Mouse (Mus musculus) cerebellum, postnatal 4 days (tissue): ENCODE results near the gene Tap2.

ENCODE experiments used
- DNase-seq, 2 experiments: peaks; one replicate each; pipeline ENCODE4 v3.0.0; 2022; ENCODE audit warnings: low spot score in 2 of 2, mixed read lengths in 1 of 2

The Tap2 gene

DNA sequence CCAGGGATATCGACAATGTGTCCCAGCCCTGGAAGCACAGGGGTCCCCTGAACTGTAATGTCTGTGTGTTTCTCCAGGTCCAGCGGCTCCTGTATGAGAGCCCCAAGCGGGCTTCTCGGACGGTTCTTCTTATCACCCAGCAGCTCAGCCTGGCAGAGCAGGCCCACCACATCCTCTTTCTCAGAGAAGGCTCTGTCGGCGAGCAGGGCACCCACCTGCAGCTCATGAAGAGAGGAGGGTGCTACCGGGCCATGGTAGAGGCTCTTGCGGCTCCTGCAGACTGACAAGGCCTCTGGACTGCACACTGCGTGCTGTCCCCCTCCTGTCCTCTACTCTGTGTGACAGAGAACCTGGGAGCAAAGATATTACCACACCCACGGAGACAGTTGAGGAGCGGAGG is 6.8 kb upstream of the Tap2 start:
- DNase-seq, result no peak

DNA sequence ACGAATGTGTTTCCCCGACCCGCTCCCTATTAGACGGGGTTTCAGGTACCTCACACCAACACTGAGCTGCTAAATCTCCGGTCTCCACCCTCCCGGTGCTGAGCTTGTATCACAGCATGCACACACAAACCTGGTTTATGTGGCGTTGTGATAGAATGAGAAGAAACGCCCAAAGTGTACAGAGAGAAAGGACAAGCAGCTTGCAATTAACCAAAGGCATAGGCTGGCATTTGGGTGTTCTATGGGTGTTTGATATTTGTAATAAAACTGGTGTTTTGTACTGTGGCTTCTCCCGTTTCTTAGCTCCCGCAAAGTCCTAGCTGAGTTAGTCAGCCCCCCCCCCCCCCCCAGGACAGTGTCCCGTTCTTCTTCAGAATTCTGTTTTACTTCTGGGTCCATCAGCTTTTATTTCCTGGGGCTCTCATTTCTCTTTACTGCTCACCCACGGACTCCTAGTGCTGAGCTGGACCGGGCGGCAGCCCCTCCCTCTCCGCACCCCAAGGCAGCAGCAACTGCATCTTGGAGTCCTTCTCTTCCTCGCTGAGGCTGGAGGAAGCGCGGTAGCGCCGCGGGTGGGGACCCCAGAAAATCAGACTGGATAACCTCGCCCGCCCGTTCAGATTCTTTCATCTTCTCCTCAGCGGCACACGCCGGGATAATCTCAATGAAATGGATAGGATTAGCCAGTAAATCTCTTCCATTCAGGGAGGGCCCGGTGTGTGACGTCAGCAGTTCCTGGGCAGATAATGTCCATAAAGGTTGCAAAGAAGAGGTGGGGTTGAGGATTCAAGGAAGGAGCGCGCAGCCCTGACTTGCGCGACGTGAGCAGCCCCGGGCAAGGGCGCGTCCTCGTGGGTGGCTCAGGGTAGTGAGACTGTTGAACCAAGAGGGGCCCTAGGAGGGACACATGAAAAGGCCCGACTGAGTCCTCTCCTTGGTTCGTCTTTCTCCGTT is 6.1 kb upstream of the Tap2 start, which contains the start of gene Psmb8:
Gene Psmb8, plus strand, starts transcription at position 781 of the 954 bp plus-strand sequence.
- peak in 1 of 2 experiments; percentile 77 for DNase-seq

DNA sequence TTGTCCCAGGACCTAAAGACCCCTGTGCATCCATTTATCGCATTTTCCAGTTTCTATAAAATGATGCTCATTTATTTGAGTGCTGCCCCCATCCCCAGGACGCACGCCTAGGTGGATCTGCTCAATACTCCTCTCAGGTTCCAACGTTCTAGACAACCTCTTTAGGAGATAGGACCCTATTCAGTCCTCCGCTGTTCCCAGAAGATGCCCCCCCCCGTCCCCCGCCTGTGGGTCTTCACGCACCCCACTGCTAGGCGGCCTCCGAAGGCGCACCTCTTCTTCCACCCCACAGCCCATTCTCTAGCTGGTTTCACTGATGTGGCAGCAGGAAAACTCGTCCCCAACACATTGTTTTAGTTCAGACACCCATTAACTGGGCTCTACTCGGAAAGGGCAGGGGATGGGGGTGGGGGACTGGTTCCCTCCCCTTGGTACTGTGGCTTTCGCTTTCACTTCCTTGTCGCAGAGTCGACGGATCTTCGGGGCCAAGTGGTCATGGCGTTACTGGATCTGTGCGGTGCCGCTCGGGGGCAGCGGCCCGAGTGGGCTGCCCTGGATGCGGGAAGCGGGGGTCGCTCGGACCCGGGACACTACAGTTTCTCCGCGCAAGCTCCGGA is 5.3 kb upstream of the Tap2 start:
- no peak for DNase-seq

DNA sequence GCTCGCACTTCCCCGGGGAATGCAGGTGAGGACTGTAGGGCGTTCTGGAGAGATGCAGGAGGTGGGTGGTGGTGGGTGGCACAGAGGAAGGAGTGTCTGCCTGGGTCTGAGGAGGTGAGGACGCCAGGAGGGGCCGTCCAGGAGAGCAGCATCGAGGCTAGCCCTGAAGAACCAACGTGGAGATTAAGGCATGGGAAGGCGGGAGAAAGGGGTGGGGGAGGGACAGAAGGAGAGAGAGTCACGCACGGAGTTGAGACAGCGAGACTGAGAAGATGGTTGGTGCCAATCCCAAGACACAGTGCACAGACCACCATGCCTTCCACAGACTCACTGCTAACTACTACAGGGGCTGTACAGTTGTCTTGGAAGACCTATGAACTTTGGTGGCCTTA is 4.8 kb upstream of the Tap2 start:
- no peak for DNase-seq

DNA sequence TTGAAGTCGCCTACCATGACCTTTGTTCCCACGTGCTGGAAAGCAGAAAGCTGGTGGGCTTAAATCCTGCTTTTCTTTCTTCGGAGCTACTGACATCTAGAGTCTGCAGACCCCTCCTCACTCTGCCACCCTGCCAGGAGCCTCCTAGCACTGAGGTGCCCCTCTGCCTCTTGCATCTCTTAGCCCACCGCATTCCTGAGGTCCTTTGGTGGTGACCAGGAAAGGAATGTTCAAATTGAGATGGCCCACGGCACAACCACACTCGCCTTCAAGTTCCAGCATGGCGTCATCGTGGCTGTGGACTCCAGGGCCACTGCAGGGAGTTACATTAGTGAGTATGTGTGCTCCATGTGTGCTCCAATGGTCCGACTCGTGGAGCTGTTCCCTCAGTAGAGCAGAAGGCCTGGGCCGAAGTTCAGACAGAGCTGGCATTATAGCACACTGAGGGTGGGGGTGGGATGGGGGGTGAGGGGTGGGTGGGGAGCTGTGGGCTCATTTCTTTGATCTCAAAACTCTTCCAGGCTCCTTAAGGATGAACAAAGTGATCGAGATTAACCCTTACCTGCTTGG is 4.2 kb upstream of the Tap2 start:
- DNase-seq, result no peak

DNA sequence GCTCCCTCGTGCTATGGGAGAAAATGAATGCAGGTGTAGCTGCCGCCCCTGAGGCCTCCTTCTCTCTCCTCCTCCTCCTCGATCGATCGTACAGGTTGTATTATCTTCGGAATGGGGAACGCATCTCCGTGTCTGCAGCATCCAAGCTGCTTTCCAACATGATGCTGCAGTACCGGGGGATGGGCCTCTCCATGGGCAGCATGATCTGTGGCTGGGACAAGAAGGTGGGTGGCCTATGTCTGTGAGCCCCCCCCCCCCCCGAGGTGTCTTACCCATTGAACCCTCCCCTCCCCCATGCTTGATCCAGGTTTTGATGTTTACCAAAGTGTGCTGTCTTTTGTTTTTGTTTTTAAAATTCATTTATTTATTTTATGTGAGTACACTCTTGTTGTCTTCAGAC is 3.3 kb upstream of the Tap2 start:
- DNase-seq, result no peak

DNA sequence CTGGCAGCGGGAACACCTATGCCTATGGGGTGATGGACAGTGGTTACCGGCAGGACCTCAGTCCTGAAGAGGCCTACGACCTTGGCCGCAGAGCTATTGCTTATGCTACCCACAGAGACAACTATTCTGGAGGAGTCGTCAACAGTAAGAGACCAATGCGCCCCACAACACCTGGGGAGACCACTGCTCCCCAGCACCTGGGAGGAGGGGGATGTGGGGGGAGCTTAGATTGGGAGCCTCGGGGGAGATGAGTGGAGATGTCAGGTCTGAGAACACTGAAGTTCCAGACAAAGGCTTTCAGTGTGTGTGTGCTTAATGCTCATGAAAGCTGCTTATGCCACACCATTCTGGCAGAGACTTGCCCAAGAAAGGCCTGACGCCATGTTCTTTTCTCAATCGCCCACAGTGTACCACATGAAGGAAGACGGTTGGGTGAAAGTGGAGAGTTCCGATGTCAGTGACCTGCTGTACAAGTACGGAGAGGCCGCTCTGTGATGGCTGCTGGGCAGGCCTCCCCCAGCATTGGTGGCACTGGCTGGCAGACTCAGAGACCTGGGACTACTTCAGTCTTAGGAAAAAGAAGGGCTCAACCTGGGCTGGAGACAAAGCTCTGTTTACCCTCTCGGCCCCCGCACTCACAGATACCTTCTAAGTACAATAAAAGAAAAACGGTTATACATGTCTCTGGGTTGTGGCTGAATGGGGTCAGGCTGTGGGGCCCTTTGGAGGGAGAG is 2.4 kb upstream of the Tap2 start:
- DNase-seq, result no peak

DNA sequence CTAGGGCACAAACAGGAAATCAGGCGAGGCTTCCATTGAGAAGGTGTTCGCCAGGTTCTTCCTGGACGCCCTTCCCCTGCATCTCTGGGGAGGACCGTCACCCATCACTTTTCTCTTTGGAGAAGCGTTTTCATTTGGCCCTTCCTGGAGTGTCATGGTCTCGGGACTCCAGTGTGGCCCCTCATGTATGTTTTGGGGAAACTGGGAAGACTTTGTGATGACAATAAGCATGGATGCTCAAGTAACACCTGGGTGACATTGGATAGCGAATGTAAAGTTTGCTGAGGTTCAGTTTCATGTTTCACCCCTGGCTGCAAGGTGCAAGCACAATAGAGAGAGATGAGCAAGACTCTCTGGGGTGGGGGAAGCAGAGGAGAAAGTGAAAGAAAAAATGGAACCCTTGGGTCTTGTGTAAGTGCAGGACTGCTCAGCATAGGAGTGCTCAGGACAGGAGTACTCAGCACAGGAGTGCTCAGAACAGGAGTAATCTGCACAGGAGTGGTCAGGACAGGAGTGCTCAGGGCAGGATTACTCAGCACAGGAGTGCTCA is 1.7 kb upstream of the Tap2 start:
- no peak for DNase-seq

DNA sequence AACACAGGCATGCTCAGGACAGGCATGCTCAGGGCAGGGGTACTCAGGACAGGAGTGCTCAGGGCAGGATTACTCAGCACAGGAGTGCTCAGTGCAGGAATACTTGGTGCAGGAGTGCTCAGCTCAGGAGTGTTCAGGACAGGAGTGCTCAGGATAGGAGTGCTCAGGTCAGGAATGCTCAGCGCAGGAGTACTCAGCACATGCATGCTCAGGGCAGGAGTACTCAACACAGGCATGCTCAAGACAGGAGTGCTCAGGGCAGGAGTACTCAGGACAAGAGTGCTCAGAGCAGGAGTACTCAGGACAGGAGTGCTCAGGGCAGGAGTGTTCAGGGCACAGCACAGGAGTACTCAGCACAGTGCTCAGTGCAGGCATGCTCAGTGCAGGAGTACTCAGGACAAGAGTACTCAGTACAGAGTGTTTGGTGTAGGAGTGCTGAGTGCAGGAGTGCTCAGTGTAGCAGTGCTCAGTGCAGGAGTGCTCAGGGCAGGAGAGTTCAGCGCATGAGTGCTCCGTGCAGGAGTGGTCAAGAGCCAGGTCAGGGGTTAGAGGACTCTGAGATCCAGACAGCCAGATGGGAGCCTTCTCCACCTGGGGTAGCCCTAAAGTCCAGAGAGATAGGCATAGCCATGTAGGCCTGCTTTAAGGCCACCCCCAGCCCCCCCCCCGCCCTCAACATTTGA is 426 bp upstream of the Tap2 start:
- DNase-seq, result no peak

DNA sequence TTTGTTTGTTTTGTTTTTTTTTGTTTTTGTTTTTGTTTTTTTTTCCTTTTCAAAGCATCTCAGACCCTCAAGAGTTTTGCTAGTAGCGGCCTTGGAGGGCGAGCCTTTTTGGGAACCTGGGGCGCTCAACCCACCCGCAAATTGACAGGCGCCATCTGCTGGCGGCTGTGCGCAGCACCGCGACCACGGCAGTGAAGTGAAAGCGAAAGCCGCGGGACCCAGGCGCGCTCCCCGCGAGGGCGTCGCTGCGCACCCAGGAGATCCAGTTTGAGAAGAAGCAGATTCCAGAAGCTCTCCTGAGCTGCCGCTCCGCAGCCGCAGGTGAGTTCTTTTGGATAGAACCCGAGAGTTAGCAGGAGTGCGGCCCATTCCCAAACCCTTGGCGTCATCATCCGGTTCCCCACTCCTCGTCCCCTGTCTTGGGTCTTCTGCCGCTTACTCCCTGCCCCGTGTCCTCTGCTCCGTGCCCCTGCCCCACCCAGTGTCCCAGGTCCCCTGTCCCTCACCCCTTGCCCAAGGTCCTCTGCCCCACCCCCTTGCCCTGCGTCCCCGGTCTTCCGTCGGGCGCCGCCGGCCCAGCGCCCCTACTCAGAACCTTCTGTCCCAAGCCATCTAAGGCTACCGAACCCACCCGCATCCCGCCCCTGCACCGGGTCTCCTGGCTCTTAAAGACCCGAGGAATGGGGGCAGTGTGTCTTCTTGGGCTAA is 1.1 kb downstream of the Tap2 start:
- DNase-seq, result peak; percentile 79 to 87

DNA sequence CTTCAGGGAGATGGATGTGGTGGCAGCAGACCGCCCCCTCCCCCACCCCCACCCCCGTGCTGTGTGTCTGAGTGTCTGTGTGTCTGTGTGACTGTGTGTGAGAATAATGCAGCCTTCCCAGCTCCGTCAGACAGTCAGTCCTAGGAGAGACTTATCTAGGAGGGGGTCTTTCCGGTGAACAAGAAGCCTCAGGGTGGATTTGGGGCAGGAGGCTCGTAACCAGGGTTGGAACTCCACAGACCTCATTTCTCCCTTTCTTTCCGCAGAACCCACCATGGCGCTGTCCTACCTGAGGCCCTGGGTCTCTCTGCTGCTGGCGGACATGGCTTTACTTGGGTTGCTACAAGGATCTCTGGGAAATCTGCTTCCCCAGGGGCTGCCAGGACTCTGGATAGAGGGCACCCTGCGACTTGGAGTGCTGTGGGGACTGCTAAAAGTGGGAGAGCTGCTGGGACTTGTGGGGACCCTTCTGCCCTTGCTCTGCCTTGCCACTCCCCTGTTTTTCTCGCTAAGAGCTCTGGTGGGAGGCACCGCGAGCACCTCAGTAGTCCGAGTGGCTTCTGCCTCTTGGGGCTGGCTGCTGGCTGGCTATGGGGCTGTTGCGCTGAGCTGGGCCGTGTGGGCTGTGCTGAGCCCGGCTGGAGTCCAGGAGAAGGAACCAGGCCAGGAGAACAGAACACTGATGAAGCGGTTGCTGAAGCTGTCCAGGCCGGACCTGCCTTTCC is 1.9 kb downstream of the Tap2 start:
- DNase-seq, result no peak

DNA sequence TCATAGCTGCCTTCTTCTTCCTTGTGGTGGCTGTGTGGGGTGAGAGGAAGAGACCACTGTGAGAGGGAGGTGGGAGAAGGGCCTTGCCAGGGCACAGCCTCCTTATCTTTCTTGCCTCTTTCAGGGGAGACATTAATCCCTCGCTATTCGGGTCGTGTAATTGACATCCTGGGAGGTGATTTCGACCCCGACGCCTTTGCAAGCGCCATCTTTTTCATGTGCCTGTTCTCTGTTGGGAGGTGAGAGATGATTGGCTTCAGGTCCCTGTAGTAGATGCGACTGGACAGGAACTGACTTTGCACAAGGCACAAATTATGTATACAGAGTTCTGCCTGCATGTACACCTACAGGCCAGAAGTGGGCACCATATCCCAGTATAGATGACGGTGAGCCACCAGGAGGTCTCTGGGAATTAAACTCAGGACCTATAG is 2.4 kb downstream of the Tap2 start:
- DNase-seq, result no peak

DNA sequence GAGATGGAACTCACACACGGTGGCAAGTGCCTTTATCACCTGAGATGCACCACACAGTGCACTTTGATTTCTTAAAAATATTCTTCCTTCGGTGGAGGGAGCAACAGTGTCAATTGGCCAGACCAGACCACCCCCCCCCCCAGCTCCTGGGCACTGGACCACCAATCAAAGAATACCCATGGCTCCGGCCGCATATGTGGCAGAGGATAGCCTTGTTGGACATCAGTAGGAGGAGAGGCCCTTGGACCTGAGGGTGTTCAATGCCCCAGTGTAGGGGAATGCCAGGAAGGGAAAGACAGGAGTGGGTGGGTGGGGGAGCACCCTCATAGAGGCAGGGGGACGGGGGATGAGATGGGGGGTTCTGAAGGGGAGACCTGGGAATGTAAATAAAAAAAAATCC is 3.4 kb downstream of the Tap2 start:
- DNase-seq, result no peak

DNA sequence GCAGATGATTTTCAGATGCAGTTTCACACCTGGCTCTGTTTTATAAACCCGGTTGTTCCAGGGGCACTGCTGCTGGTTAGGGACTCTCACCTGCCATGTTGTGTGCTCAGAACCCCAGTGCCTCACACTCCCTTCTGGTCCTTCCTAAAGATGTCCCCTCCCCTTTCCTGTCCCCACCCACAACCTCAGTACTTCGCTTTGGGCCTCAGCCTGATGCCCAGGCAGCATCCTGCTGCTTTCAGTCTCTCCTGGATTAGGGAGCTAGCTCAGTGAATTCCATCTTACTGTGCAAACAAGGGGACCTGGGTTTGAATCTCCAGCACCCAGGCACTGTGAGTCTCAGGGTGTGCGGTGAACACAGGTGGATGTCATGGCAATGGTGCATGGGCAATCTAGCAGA is 4.1 kb downstream of the Tap2 start:
- DNase-seq, result no peak

DNA sequence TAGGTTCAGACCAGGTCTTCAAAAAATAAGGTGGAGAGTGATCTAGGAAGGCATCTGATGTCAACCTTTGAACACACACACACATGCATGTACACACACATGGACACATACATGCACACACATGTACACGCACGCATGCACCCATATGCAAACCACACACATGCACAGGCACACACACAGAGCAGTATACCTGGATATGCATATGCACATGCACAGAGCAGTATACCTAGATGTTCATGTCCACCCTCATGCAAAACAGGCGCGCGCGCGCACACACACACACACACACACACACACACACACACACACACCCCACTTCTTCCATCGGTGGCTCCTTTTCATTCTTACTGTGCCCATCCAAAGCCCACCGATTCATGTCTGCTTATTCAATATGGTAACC is 4.5 kb downstream of the Tap2 start:
- no peak for DNase-seq

DNA sequence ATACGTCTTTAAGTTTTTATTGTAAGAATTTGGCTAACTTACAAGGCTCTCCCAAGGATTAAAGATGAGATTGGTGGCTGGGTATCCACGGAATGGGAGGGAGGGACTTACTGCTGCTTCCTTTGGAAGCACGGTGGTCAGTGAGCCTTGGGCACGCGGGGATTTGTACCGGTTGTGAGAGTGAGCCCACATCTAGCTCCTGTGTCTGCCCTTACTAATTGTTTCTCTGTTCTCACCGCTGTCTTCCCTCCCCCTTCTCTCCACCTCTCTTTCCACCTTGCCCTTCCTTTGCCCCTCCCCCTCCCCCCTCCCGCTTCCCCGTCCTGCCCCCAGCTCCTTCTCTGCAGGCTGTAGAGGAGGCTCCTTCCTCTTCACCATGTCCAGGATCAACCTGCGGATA is 5.1 kb downstream of the Tap2 start:
- no peak for DNase-seq

DNA sequence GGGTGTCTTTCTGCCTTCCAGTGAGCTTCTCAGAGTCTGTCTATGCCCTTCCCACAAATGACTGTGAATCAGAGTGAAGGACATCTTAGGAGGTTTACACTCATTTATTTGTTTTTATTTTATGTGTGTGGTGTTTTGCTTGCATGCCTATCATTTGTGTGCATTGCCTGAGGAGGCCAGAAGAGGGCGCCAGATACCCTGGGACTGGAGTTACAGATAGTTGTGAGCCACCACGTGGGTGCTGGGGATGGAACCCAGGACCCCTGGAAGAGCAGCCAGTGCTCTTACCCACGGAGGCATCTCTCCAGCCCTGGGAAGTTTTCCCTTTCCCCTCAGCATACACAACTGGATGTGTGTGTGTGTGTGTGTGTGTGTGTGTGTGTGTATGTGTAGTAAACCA is 6.4 kb downstream of the Tap2 start:
- DNase-seq, result no peak

DNA sequence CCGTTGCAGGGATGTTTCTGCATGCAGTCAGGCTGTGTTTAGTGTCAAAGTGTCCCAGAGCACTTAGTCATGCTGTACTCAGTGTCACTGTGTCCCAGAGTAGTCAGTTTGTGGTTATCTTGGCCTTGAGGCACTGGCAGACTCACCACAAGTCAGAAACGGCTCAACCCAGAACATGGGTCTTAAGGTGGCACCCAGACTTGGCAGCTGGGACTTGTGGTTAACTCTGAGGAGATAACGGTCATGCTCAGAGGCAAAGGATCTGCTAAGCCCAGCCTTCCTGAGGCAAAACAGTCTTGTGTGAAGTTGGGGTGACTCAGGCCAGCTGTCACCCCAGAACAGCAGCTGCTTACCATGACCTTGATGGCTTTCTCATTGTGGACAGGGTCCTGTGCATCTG is 7.3 kb downstream of the Tap2 start:
- no peak for DNase-seq

DNA sequence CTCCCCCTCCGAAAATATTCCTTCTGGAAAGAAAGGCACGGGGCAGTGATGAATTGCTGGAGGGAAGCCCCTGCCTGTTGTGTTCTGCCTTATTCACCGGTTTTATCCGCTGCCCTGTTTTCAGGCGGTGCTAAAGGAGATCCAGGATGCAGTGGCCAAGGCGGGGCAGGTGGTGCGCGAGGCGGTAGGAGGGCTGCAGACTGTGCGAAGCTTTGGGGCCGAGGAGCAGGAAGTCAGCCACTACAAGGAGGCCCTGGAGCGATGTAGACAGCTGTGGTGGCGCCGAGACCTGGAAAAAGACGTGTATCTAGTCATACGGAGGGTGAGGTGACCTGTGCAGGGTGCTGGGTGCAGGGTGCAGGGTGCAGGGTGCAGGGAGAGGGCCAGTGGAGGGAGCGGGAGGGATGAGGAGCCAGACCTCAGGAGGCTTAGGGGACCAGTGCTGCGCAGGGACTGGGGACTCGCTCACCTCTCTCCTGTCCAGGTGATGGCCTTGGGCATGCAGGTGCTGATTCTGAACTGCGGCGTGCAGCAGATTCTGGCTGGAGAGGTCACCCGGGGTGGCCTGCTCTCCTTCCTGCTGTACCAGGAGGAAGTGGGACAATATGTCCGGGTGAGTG is 8.5 kb downstream of the Tap2 start:
- no peak for DNase-seq

DNA sequence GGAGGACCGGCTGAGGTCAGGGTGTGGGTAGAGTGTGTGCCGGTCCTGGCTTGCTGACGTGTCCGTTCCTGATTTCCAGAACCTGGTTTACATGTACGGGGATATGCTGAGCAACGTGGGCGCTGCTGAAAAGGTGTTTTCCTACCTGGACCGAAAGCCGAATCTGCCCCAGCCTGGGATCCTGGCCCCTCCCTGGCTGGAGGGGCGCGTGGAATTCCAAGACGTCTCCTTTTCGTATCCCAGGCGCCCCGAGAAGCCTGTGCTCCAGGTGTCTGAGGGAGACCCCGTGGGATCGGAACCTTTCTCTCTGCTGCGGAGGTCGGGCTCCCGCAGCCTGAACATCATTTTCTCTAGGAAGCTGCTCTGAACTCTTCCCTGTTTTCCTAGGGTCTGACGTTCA is 10.6 kb downstream of the Tap2 start:
- DNase-seq, result no peak
